Mouse (Mus musculus) myocyte (in vitro differentiated cells): ENCODE results near the gene Podnl1.

Source experiments
- CEBPB ChIP-seq: IDR thresholded peaks from 2 replicates; pipeline ENCODE4 v1.6.1; 2011; ENCODE audit warnings: mild to moderate bottlenecking, moderate library complexity; ENCODE audit not compliant: poor library complexity, insufficient read depth, severe bottlenecking
- E2F4 ChIP-seq: IDR thresholded peaks from one replicate; pipeline ENCODE4 v1.6.1; 2011; ENCODE audit warnings: mild to moderate bottlenecking, control low read depth, moderate library complexity; ENCODE audit not compliant: insufficient read depth
- MAX ChIP-seq: IDR thresholded peaks from one replicate; pipeline ENCODE4 v1.6.1; 2011; ENCODE audit warnings: low read depth, mild to moderate bottlenecking, control low read depth
- MYOD1 ChIP-seq, 3 experiments: IDR thresholded peaks; one replicate each; pipeline ENCODE4 v1.6.1; 2011; ENCODE audit warnings: control low read depth in 2 of 3, low read depth in 2 of 3, mild to moderate bottlenecking in 2 of 3, moderate library complexity in 1 of 3; ENCODE audit not compliant: insufficient read length in 2 of 3, control insufficient read depth in 1 of 3
- POLR2A ChIP-seq: IDR thresholded peaks from one replicate; pipeline ENCODE4 v1.6.1; 2011; ENCODE audit warnings: low read depth, mild to moderate bottlenecking, control low read depth, moderate library complexity; ENCODE audit not compliant: insufficient read length
- POLR2AphosphoS2 ChIP-seq: IDR thresholded peaks from one replicate; pipeline ENCODE4 v1.6.1; 2011; ENCODE audit warnings: low read depth, control low read depth; ENCODE audit not compliant: insufficient read length
- SRF ChIP-seq: IDR thresholded peaks from one replicate; pipeline ENCODE4 v1.6.1; 2011; ENCODE audit warnings: low read depth; ENCODE audit not compliant: control insufficient read depth, insufficient read length
- USF1 ChIP-seq: IDR thresholded peaks from one replicate; pipeline ENCODE4 v1.6.1; 2011; ENCODE audit warnings: low read depth, mild to moderate bottlenecking, control low read depth, moderate library complexity

GRCm38 (mm10) chr8:84148531-84148850, 22.7 kb downstream of the Podnl1 start:
- no peak for TF ChIP-seq POLR2A
- TF ChIP-seq USF1, result no peak
- no peak for TF ChIP-seq SRF
- no peak for TF ChIP-seq POLR2AphosphoS2
- TF ChIP-seq MYOD1 (IDR thresholded peaks at IDR 0.05; ENCODE audit: control insufficient read depth in 1 of 3, insufficient read length in 2 of 3, low read depth in 2 of 3), result no peak
- no peak for TF ChIP-seq MAX
- TF ChIP-seq E2F4, result no peak
- TF ChIP-seq CEBPB, result no peak
